Mouse (Mus musculus): ENCODE results near the gene Lrg1.

The Lrg1 gene

DNA sequence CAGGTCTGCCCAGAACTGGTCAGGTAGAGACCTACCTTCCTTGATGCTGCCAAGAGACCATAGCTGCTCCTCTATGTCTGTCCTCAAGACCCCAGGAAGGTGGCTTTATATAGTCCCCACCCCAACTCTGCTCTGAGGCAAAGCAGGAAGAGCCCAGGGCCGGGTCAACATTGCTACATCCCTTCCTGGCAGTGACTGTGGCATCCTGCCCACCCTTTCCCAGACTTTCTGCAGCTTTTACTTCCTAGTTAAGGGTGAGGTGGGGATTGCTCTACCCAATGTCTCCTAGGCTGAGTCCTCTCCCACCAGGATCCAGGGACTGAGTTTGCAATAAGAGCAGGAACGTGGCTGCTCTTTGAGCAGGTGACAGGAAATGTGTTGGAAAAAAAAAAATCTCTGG, at the start of gene Lrg1:
Gene Lrg1, minus strand, starts transcription at position 176 of the 400 bp plus-strand sequence.
- DNase-seq (ENCODE audit: low spot score), result no peak

DNA sequence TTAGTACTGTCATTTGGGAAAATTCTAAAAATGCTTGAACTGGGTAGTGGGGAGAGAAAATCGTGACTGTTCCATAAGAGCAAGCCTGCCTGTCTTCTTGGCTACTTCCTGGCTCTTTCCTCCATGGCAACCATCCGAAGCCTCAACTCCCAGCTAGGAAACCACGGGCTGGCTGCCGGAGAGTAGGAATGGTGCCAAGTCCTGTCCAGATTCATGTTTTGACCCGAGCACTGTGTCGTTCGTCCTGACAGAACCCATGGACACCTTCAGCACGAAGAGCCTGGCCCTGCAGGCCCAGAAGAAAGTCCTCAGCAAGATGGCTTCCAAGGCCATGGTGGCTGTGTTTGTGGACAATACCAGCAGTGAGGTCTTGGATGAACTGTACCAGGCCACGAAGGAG, 49.7 kb upstream of the Lrg1 start:
- DNase-seq (ENCODE audit: low spot score), result no peak

DNA sequence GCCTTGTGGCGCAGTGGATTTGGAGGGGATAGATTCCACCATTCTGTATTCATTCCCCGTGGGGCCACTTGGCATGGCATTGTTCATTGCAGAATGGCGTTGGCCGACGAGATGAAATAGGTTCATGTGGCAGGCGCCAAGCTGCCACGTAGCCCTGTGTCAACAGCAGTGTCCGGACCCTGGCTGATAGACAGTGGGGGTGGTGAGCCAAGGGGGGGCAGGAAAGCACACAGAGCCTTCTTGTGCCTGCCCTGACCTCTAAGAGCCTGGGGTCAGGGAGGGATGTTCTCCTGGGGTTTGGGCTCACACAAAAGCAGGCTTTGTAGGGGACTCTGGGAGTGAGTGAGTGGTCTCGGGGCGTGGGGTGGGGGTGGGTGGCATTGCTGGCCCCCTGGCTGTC, 48.8 kb upstream of the Lrg1 start:
- DNase-seq (ENCODE audit: low spot score), result peak; percentile 60

DNA sequence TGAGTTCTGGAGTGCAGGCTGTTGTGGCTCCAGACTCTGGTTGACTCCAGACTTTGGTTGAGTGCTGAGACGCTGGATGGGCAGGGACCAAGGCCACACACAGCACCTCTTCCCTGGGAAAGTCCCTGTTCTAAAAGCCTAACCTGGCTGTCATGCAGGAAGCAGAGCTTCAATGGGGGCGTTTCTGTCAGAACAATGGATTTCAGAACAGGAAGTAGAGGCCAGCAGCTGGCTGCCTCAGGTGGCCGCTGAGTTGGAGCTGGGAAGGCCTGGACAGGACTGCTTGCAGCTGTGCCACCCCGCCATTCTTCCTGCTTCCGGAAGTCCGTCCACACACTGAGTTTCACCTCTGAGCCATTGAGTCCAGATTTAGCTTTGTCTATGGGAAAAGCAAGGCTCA, 48.0 kb upstream of the Lrg1 start:
- no peak for DNase-seq (ENCODE audit: low spot score)

DNA sequence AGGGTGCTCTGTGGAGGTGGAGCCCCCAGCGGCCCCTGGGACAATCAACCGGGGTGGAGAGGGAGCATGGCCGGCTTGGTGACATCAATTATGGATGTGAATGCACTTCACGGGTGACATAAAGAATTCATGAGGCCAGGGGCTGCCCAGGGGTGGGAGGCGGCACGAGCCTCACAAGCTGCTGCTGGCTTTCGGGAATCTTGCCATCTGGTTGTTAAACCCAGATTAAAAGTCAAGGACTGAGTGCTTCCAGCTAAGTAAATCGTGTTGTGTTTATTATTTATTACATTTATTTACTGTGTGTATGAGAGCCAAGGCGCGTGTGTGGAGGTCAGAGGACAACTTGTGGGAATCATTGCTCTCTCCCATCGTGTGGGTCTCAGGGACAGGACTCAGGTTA, 43.9 kb upstream of the Lrg1 start:
- DNase-seq (ENCODE audit: low spot score), result no peak

DNA sequence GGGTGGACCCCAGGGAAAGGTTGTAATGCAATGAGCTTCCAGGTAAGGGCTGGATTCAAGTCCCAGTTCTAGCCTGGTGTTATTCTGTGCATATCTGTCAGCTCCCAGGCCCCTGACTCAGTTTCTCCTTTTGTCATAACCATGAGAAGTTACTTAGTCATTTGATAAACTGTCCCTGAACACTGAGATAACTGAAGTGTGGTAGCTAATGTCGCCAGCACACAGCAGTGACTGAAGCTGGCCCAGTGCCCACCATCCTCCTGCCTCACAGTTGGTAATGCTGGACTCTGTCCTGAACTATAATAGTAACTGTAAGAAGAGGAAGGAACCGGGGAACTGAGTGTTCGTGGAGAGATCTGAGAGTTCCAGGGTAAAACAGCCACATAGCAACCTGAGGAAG, 42.7 kb upstream of the Lrg1 start:
- DNase-seq (ENCODE audit: low spot score), result no peak

DNA sequence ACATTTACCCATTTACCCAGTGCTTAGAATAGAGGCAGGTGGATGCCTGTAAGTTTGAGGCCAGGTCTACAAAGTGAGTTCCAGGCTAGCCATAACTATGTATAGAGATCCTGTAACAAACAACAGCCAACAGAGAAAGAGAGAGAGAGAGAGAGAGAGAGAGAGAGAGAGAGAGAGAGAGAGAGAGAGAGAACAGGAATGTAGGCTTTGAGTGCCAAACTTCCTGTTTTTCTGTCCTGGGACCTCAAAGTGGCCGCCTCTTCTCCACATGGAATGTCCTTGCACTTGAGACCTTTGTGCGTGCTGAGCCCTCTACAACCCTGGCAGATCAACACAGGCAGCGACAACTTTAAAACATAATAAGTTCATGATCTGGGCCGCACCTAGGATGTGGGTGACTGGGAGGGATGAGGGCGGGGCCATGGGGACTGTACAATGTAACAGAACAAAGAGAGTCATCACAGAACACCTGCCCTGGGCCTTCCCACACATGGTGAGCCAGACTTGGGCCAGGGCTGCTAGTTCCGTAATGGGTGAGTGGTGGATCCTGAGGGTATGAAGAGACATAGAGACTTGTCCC, 41.8 kb upstream of the Lrg1 start:
- no peak for DNase-seq (ENCODE audit: low spot score)

DNA sequence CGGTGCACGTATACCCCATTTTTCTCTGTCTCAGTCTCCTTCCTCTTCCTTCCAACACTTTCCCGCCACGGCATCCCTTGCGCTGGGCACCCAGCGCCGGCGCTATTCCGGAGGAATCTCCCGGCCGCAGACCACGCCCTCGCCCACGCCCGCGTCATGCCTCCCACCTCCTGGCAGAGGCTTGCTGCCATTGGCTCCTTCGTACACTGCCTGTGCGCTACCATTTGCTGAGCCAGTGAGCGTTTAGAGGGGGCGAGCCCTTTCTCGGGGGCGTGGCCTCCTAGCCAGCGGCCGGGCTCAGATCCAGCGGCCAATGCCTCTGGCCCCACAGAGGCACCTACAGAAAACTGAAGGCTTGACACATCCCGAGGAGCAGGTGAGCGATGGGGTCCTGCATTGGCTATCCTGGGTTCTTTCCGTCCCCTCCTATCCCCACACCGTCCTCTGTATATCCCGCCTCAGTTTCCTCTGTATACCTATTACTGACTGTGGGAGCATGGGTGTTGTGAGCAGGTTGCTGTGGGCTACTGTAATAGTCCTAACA, 40.5 kb upstream of the Lrg1 start, which contains the start of gene Tnfaip8l1:
Gene Tnfaip8l1, plus strand, starts transcription at position 247 of the 544 bp plus-strand sequence.
- peak; percentile 98 for DNase-seq (ENCODE audit: low spot score)

DNA sequence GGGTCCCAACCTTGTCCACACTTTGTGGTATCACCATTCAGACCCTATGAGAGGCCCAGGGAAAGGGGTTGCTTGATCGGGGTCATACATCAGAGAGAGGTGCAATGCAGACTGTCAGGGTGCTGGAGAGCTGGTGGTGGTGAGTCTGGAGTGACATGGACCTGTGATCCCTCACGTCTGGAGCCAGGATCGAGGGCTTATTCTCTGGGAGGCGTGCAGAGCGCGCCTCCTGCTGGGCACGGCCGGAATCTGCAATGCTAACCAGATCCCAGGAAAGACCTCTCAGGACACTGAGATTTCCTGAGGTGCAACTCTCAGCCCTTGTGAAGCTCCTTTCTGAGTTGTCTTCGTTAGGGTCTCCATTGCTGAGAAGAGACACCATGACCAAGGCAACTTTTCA, 37.9 kb upstream of the Lrg1 start:
- DNase-seq (ENCODE audit: low spot score), result peak; percentile 77

DNA sequence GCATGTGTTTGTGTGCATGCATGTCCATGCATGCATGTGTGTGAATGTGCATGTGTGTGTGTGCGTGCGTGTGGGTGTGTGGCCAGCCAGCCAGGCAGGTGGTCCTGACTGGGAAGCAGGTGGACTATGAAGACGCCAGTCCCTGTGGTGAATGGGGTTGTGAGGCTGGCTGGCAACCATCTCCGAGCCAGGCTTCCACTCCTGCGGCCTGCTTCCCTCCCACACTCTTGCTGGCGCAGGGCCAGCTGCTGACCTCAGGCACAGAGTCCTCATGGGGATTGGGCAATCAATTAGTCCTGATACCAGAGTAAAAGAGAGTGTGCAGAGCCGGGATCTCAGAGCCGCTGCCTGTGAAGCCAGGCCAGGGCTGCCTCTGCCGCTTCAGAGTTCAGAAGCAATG, 31.8 kb upstream of the Lrg1 start:
- DNase-seq (ENCODE audit: low spot score), result peak; percentile 61

DNA sequence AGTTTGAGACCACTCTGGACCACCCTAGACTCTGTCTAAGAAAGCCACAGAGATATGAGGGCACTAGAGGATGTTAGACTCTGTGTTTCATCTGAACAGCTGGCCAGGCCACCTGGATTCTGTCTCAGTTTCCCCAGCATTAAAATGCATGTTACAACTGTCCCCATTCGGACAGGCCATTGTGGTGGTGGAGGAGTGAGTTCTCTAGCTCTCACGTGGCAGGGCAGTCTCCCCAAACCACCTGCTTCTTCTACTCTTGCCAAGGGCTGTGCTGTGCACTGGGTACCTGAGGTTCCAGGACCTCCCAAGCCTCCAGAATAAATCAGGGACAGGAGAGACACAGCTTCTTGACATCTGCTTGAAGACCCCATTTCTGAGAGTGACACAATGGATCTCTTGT, 28.1 kb upstream of the Lrg1 start:
- DNase-seq (ENCODE audit: low spot score), result no peak

DNA sequence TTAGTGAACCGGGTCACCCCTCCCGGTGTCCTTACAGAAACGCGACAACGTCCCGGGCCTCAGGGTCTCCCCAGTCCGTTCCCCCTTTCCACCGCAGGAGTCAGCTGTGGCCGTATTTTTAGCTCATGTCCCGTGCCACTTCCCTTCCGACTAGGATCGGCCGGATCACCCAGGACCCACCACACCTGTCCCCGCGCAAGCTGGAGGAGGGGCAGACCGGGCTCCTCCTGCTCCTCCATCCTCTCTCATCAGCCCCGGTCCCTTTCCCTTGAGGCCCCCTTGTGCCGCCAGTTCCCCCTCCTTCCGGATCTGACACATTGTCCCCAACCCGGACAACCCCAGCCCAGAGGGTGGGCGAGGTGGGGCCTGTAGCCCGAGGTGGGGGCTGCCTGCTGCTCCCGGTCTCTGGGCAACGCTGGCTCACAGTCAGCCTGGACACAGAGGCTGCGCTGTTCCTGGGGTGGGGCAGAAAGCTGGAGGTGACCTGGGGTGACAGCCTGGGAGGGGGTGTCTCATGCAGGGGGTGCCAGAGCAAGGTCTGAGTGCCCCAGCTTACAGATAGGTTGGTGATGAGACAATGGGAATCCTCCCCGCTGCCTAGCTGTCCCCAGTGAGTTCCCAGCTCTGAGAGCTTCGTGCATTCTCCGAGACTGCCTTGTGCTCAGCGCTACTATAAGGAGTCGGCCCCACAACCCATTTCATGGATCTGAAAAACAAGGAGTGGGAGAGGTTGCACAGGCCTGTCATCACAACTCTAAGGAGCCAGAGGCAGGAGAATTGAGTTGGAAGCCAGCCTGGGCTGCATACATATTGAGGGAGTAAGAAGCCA, 27.2 kb upstream of the Lrg1 start:
- no peak for DNase-seq (ENCODE audit: low spot score)

DNA sequence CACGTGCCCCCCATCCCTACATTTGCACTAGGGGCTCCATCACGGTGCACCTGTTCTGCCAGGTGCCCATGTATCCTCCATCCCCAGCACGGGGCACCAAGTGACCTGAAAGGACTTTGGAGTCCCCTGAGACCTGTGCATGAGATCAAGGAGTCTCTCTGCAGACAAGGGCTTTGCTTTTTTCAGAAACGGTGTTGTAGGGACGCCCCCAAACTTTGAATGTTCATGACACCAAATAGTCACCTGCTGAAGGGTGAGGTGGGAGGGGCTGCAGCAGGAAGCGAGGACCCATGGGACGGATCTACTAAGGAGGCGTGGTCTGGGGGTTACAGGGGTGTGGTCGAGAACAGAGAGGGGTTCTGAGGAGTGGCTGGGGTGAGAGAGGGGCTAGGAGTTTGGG, 26.5 kb upstream of the Lrg1 start:
- DNase-seq (ENCODE audit: low spot score), result no peak

DNA sequence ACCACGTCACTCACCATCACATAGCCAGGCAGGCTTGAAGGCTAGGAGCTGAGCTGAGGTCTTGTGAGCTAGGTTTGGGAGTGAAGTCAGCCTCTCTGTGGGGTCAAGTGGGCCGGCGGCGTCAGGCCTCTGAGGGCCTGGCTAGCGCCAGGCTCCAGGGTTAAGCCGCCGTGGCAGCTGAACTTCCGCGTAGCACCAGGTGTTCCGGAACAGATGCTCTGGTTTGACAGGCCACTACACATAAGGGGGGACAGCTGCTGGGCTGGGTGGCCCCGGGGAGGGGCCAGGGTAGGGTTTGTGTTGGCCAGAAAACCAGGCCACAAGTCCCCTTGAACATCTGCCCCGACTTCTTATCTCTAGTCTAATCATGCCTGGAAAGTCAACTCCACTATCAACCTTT, 25.6 kb upstream of the Lrg1 start:
- DNase-seq (ENCODE audit: low spot score), result no peak

DNA sequence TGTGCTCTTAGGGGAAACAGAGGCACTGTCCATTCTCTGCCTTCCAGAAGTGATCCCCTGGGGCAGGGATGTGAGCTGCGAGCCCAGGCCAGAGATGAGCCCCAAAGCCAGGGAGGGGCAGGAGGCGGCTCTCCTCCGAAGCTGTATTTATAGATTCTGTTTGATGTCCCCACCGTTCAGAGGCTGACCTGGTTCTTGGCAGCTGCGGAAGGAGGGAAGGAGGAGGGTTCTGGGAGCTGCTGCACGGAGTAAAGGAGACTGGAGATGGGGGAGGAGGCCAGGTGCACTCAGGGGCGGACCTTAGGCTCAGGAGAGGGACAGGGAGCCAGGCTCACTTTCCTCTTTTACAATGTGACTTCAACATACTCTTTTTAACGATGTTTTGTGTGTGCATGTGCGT, 24.3 kb upstream of the Lrg1 start:
- no peak for DNase-seq (ENCODE audit: low spot score)

DNA sequence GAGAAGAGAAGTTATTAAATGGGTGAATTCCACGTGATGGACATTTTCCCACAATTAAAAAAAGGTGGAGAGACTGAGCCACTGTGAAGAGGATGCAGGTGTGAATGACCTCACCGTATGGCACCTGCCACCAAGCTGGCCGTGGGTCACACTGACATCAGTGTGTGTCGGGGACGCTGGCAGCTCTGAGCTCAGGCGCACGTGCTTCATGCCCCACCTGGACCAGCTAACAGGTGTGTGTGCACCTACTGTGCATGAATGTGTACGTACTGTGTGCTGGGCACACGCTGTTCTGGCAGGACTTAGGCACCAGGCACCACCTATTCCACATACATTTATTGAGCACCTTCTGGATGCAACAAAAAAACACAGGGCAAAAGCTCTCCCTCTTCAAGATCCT, 22.7 kb upstream of the Lrg1 start:
- no peak for DNase-seq (ENCODE audit: low spot score)

DNA sequence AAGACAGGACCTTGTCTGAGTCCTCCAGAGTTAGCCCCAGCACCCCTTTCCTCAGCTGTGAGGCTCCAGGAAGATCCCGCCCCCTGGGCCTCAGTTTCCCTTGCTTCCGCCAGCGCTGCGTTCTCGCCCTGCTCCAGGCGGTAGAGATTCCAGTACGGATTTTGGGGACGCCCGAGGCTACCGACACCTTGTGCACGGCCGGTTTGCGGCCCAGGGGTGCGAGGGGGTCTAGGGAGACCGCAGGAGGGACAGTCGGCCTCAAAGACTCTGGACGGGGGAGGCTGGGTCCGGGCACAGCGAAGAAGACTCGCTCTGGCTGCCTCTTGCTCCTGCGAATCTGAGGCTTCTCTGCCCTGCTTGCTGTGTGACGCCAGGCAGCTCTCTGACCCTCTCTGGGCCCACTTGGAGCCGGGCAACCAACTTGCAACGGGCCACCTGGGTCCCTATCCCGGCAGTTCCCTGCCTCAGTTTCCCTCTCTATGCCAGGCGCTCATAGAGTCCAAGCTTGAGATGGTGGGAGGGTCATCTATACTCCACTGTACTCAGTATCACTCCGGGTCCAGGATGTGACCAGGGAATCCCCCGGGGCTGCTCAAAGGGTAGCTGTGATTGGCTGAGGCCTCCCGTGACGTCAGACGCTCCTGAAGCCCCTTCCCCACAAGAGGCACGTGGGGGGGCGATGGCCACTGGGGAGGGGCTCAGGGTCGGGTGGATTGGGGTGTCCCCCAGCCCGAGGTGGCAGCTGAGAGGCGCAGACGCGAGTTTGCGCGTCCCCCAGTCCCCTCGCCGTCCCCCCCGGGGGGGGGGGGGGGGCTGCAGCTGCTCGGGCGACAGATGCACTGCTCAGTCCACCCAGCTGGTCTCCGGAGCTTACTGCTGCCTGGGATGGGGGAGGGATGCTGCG, 20.2 kb upstream of the Lrg1 start:
- peak; percentile 68 for DNase-seq (ENCODE audit: low spot score)

DNA sequence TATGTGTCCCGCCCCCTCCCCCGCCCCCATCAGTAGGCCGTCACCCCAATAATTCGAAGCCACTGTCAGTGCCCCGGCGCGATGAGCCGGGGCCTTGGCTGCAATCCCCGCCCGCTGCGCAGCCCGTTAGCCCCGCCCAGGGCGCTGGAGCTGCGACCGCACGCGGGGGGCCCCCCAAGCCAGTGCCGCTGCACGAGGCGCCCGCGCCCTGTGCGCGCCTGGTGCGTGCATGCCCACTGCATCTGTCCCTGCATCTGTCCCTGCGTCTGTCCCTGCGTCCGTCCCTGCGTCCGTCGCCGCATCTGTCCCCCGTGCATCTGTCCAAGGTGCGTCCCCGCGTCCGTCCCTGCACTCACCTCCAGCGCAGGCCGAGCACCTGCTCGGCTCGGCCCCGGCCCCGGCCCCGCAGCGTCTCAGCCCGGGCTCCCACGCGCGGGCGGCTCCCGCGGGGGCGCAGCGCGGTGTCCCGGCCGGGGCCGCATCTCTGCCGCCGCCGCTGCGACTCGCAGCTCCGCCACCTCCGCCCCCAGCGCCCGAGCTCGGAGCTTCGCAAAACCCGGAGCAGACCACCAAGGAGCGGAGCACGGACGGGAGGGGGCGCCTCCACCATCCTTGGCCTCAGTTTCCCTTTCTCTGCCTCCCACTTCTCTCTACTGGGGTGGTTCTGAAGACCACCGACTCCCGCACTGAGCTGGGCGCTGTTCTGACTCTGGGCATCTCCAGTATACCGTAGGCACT, 18.2 kb upstream of the Lrg1 start, which contains the start of gene Sema6b:
Gene Sema6b, minus strand, starts transcription at position 486 of the 738 bp plus-strand sequence.
- DNase-seq (ENCODE audit: low spot score), result peak; percentile 78

DNA sequence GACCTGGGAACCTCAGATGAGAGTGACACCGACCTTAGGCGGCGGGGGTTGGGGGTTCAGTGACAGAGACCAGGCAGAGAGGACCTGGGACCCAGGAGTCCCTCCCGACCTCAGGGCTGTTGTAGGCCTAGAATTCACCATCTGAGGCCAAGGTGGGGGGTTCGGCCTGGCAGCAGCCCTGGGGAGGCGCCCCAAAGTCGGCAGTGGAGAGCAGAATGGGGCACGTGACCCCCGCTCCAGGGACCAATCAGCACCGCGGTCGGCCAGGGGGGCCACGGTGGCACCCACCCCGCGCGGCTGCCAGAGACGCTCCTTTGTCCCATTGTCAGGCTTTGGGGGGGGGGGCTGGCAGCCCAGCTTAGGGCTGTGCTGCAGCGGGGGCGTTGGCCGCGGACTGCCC, 17.6 kb upstream of the Lrg1 start:
- no peak for DNase-seq (ENCODE audit: low spot score)

DNA sequence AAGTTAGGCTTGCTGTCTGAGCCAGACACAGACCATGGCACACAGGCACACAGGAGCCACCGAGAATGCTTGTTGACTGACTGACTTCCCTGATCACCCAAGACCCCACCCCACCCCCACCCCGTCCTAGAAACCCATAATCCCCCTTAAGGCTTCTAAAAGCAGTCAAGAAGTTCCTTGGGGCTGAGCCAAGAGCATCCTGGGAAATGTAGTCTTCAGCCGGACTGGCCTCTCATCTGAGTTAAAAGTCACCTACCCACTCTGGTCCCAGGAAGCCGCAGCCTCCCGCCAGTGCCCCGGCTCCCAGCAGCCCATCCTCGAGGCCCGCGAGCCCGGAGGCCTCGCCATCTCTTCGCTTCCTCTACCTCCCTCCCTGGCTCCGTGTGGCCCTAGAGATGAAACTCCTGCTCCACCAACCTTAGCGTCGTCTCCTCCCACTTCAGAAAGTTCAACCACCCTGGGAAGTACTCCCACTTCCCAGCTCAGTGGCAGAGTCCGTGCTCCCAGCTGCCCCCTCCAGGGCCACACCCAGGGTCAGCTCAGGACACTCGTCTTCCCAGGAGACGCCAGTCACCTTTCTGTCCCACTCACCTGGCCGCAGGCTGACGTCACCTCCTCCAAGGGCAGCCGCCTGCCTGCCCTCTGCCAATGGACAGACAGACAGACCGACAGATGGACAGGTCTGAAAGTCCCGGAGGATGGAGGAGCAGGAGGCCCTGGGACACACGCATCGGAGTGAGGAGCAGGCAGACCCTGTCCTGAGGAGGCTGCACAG, 16.2 kb upstream of the Lrg1 start:
- no peak for DNase-seq (ENCODE audit: low spot score)

DNA sequence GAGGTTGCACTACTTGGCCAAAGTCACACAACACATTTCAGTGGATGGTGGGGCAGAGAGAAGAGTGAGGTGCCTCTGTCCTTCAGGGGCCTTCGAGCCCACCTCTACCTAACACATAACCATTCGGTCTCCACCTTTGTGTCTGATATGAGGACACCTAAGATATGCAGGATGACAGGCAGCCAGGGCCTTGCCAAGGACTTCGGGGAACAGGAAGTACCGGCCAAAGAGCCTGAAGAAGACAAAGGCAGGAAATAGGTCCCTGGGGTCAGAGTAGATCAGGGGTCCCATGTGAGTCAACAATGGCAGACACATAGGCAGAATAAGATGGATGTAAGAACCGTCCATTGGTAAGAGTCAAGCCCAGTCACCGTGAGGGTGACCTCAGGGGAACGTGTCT, 14.8 kb upstream of the Lrg1 start:
- DNase-seq (ENCODE audit: low spot score), result no peak

Data from embryo, embryonic 10 days (tissue).